Mouse (Mus musculus) cerebellum, adult 2 months (tissue): ENCODE measurements at regions not wholly inside any gene's neighbourhood (a gene's known extent, or its start where the extent isn't known, plus 50 kb on each side); places are given as distances from the start of the nearest gene placed in this dataset.

Experiments
- CTCF ChIP-seq: fragments of 200-500 bp; IDR thresholded peaks from 2 replicates; pipeline ENCODE4 v1.5.1; 2011; ENCODE audit warnings: low read depth, mild to moderate bottlenecking, control low read depth, low read length, moderate library complexity, borderline replicate concordance; ENCODE audit not compliant: insufficient read depth
- POLR2A ChIP-seq: fragments of 200-500 bp; IDR thresholded peaks from 2 replicates; pipeline ENCODE4 v1.6.1; 2011; ENCODE audit warnings: low read length, control low read depth, borderline replicate concordance; ENCODE audit not compliant: insufficient read depth

DNA sequence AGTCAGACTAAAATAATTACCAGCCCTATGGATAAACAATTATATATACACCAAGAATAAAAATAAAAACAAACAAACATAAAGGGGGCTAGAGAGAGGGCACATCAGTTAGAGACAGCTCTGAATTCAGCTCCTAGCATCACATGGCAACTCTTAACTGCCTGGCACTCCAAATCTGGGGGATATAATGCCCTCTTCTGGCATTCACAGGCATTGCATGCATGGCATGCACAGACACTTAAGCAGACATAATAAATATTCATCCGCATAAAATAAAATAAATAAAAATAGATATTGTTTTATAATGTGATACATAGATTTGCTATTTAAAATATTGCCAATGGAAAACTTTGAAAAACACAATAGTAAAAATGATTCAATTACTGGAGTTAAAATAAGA is 177.6 kb upstream of the Map3k7 start:
- TF ChIP-seq POLR2A (no peak), CTCF (no peak)
